Mouse (Mus musculus) small intestine, adult 10 weeks (tissue): ENCODE measurements around the gene Mga. TPM values are rescaled to one million over a fixed set of nuclear protein-coding genes. Genes with fewer than 3 reads are reported as not detected.

Source experiments
- polyA plus RNA-seq: library from polyadenylated mRNA; stranded (reverse); fragments of 350-450 nt; fragmentation: Illumina TruSeq; extraction: RNeasy Lipid Tissue Mini Kit (QIAGEN cat#74804); gene quantifications from one replicate; pipeline ENCODE4 v1.2.3, GENCODE M21; 2014; ENCODE audit warnings: low replicate concordance

Mga gene
- polyA plus RNA-seq = 21.5 TPM

DNA sequence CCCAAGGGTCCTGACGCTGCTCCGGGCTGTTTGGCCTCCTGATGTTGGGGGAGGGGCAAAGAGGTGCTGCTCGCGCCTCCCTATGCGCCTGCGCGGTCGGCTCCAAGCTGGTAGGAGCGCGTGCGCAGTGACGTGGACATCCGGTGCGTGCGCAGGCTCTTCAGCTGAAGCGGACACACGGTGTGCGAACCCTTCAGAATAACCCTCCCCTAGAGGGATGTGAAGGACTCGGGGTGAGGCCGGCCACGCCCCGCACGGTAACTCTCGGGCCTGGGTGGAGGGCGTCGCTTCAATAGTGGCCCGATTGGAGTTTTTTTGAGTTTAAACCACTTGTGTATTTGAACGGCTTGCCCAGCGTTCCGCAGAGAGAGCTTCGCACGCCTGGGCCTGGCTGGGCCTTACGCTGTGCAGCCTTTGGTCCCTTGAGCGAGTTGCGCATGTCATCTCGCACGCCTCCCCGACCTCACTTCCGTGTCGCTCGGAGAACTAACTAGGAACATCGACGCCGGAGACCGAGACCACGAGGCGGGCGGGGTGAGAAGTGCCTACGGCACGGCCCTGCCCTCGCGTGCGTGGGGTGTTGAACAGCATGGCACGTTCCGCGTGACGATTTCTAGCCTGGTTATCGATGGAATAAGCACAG is at the start of gene Mga:
Gene Mga (plus strand): TSS at position 139 of the 643 bp plus-strand sequence.

DNA sequence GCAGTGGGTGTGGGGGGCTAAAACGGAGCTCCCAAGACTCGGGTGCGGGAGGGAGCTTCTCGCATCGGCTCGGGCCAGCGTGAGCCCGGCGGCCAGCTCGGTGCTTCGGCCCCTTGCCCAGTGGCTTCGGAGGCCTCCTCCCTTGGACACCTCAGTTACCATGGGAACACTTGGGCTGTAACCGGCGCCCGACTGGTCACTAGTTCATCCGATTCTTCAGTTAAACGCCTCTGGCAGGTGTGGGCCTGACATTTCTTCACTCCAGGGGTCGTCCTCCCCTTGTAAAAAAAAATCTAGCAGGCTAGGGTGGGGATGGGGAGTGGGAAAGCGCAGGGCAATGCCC is 75.5 kb downstream of the Mga start, which contains the start of gene Mapkbp1:
Gene Mapkbp1 (plus strand): TSS at position 163 of the 343 bp plus-strand sequence.

Other genes with a start within 250 kb of the Mga start
- gene Ndufaf1, start 234.4 kb upstream of the Mga start, polyA plus RNA-seq = 55.0 TPM
- 18.2 TPM for gene Rtf1, start 222.2 kb upstream of the Mga start, polyA plus RNA-seq
- not detected for gene Itpka, start 154.9 kb upstream of the Mga start, polyA plus RNA-seq
- not detected for gene Ltk, start 136.8 kb upstream of the Mga start, polyA plus RNA-seq
- gene Rpap1, start 109.7 kb upstream of the Mga start, polyA plus RNA-seq = 0.48 TPM
- 0.15 TPM for gene Tyro3, start 99.5 kb upstream of the Mga start, polyA plus RNA-seq
- gene Mapkbp1, start 75.5 kb downstream of the Mga start, polyA plus RNA-seq = 1.1 TPM
- not detected for gene Jmjd7, start 130.3 kb downstream of the Mga start, polyA plus RNA-seq
- gene Gm28042, start 130.3 kb downstream of the Mga start, polyA plus RNA-seq = not detected
- gene Pla2g4b, start 136.2 kb downstream of the Mga start, polyA plus RNA-seq = 0.30 TPM